ENCODE assay signal across 8 mouse cellular contexts in the genomic region with DNA sequence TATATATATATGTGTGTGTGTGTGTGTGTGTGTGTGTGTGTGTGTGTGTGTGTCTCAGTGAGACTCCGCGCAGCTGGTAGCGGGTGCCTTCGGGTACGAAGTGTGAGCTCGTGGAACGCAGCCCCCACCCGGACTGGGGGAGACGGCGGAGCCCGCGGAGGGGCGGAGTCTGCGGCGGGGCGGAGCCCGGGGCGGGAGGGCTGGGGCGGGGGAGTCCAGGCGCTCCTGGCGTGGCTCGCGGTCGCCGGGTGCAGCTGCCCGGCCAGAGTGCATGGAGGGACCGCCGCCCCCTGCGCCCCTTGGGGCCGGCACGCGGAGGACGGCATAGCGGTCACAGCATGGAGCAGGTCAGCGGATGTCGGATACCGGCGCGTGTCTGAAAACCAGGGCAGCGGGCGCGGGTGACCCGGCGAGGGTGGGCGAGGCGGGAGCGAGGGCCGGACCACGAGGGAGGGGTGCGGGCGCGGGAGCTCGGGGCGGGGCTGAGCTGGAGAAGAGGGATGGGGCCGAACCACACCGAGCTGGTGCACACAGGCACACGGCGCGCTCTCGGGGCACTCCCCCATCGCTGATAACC. TPM values are rescaled to one million over a fixed set of nuclear protein-coding genes. Genes with fewer than 3 reads are reported as not detected.
A peak's percentile ranks its signal among the peaks of the same experiment; 100 is the strongest.
DNase-seq lines count a peak whose midpoint lies in the region; ATAC-seq lines count a peak whose summit lies in the region.

No protein-coding gene starts in this region.

- peaks cover 32% of the 10 kb centered on the region for H3K4me1 ChIP-seq in intestine, embryonic 15.5 days (replicated peaks)
- peaks cover 41% of the 10 kb centered on the region for H3K4me1 ChIP-seq in lung, embryonic 15.5 days

- peak; percentile 35 for DNase-seq in urinary bladder, postnatal 25 days (ENCODE audit: low spot score)
- DNase-seq in urinary bladder, postnatal 36 days (ENCODE audit: low spot score in 2 of 2), result no peak
- peak; percentile 56 for DNase-seq in cerebellum, adult 8-10 months
- DNase-seq in frontal cortex, postnatal 36 days (ENCODE audit: low spot score in 2 of 2), result peak; percentile 57 to 58
- DNase-seq in right cerebral cortex, adult 2 months (ENCODE audit: low spot score in 2 of 2), result peak; percentile 39 to 47
- no peak for DNase-seq in ovary, postnatal 14 days (ENCODE audit: low spot score)

- peak overlapping the region; percentile 56 for H3K4me3 ChIP-seq in intestine, embryonic 15.5 days (replicated peaks)
- peak overlapping the region; percentile 51 for H3K4me3 ChIP-seq in lung, embryonic 15.5 days

- WGBS in intestine, embryonic 15.5 days, result under 1% methylated on average over 57 of the region's 61 CpGs
- under 1% methylated on average over 50 of the region's 61 CpGs for WGBS in lung, embryonic 15.5 days

- peak overlapping the region; percentile 60 for H3K9ac ChIP-seq in intestine, embryonic 15.5 days
- H3K9ac ChIP-seq in lung, embryonic 15.5 days, result peak overlapping the region; percentile 33

- peaks cover 2% of the 10 kb centered on the region; the same call in 1 of the 2 replicates for H3K27me3 ChIP-seq in intestine, embryonic 15.5 days (replicated peaks)
- H3K27me3 ChIP-seq in lung, embryonic 15.5 days, result peaks cover 8% of the 10 kb centered on the region; the same call in 1 of the 2 replicates

- H3K4me2 ChIP-seq in intestine, embryonic 15.5 days (replicated peaks), result peak overlapping the region; percentile 98
- H3K4me2 ChIP-seq in lung, embryonic 15.5 days, result peak overlapping the region; percentile 98

- H3K27ac ChIP-seq in intestine, embryonic 15.5 days, result peak overlapping the region; percentile 56; the same call in 1 of the 2 replicates
- no peak overlapping the region for H3K27ac ChIP-seq in lung, embryonic 15.5 days

- H3K9me3 ChIP-seq in intestine, embryonic 15.5 days, result no peaks in the 10 kb centered on the region
- no peaks in the 10 kb centered on the region for H3K9me3 ChIP-seq in lung, embryonic 15.5 days

- ATAC-seq in intestine, embryonic 15.5 days, result peak; percentile 52
- peak; percentile 50 for ATAC-seq in lung, embryonic 15.5 days (ENCODE audit: borderline replicate concordance, extremely low read depth, low FRiP score, low TSS enrichment)

- H3K36me3 ChIP-seq in intestine, embryonic 15.5 days, result no peaks in the 10 kb centered on the region
- H3K36me3 ChIP-seq in lung, embryonic 15.5 days, result no peaks in the 10 kb centered on the region; the same call in 1 of the 2 replicates

RNA-seq across cellular contexts. Expression of gene Arhgap23, which starts 11.1 kb away (rescaled TPM):
- 4.2 and 4.6 TPM in 2 replicates for polyA plus RNA-seq in intestine, embryonic 15.5 days (2015; fragmentation: Nextera tagmentation; extraction: Ambion mirVana)
- 7.0 and 7.4 TPM in 2 replicates for polyA plus RNA-seq in lung, embryonic 15.5 days (2015; fragmentation: Nextera tagmentation; extraction: Ambion mirVana)

RNA-seq across cellular contexts. Expression of gene Socs7, which starts 41.9 kb away (rescaled TPM):
- polyA plus RNA-seq in intestine, embryonic 15.5 days (2015; fragmentation: Nextera tagmentation; extraction: Ambion mirVana), result 2.6 and 3.5 TPM in 2 replicates
- 3.4 and 3.6 TPM in 2 replicates for polyA plus RNA-seq in lung, embryonic 15.5 days (2015; fragmentation: Nextera tagmentation; extraction: Ambion mirVana)

RNA-seq across cellular contexts. Expression of gene Gpr179, which starts 52.4 kb away (rescaled TPM):
- 0.10 and 0.20 TPM in 2 replicates for polyA plus RNA-seq in intestine, embryonic 15.5 days (2015; fragmentation: Nextera tagmentation; extraction: Ambion mirVana)
- 0.07 and 0.16 TPM in 2 replicates for polyA plus RNA-seq in lung, embryonic 15.5 days (2015; fragmentation: Nextera tagmentation; extraction: Ambion mirVana)

Comparison
In these comparisons a context has a peak if more than half of its experiments do, and no peak if none do; other contexts are left out.
1. DNase-seq: peak in urinary bladder, postnatal 25 days (single experiment), cerebellum, adult 8-10 months (single experiment), frontal cortex, postnatal 36 days (2 of 2) and right cerebral cortex, adult 2 months (2 of 2); none in urinary bladder, postnatal 36 days (0 of 2) and ovary, postnatal 14 days (single experiment).